Mouse (Mus musculus) limb, embryonic 13.5 days (tissue): Measurements from ENCODE around the gene Fbxl14. TPM values are rescaled to one million over a fixed set of nuclear protein-coding genes. Genes with fewer than 3 reads are reported as not detected.
A peak's percentile ranks its signal among the peaks of the same experiment; 100 is the strongest.
"Not testable (repeated sequence)": the region's sequence is repeated elsewhere in the genome, so short reads cannot be mapped to it uniquely, and the experiment has no call there.

Source experiments
- ATAC-seq: fragments of 200-750 bp; cut with Nextera tagmentation; 2 replicates; pipeline ENCODE4 v1.8.0; 2017; ENCODE audit warnings: low read depth, moderate number of reproducible peaks, moderate TSS enrichment; ENCODE audit not compliant: low FRiP score
- H3K27ac ChIP-seq: fragments of 300-500 bp; sonication (generic); 2 replicates; pipeline ENCODE4 v1.5.1; 2015; ENCODE audit warnings: inconsistent platforms, mild to moderate bottlenecking, moderate library complexity
- H3K27me3 ChIP-seq: fragments of 300-500 bp; sonication (generic); 2 replicates; pipeline ENCODE4 v1.6.1; 2015; ENCODE audit warnings: mild to moderate bottlenecking, inconsistent platforms
- H3K36me3 ChIP-seq: fragments of 300-500 bp; sonication (generic); 2 replicates; pipeline ENCODE4 v1.6.1; 2015; ENCODE audit warnings: inconsistent platforms, mild to moderate bottlenecking, moderate library complexity
- H3K4me1 ChIP-seq: fragments of 300-500 bp; sonication (generic); 2 replicates; pipeline ENCODE4 v1.6.1; 2015; ENCODE audit warnings: inconsistent platforms
- H3K4me2 ChIP-seq: fragments of 300-500 bp; sonication (generic); replicated peaks from 2 replicates; pipeline ENCODE4 v1.6.1; 2015; ENCODE audit warnings: inconsistent platforms, mild to moderate bottlenecking, moderate library complexity
- H3K4me3 ChIP-seq: fragments of 300-500 bp; sonication (generic); 2 replicates; pipeline ENCODE4 v1.5.1; 2015; ENCODE audit warnings: moderate library complexity, mild to moderate bottlenecking, inconsistent platforms
- H3K9ac ChIP-seq: fragments of 300-500 bp; sonication (generic); 2 replicates; pipeline ENCODE4 v1.6.1; 2015; ENCODE audit warnings: mild to moderate bottlenecking, inconsistent platforms
- H3K9me3 ChIP-seq: fragments of 300-500 bp; sonication (generic); 2 replicates; pipeline ENCODE4 v1.6.1; 2016; ENCODE audit warnings: inconsistent platforms
- WGBS: fragments of 180-500 bp; shearing (Covaris S2); methylation state at CpG from one replicate; pipeline ENCODE4 v1.1.7; 2015; 5-methylcytosine and 5-hydroxymethylcytosine counted together
- polyA plus RNA-seq: library from polyadenylated mRNA; unstranded; fragments of >200 nt; fragmentation: Nextera tagmentation; extraction: Ambion mirVana; gene quantifications from 2 replicates; pipeline ENCODE4 v1.2.1, GENCODE M21; 2015

Gene Fbxl14
- 2.9 and 4.1 TPM in 2 replicates for polyA plus RNA-seq

DNA sequence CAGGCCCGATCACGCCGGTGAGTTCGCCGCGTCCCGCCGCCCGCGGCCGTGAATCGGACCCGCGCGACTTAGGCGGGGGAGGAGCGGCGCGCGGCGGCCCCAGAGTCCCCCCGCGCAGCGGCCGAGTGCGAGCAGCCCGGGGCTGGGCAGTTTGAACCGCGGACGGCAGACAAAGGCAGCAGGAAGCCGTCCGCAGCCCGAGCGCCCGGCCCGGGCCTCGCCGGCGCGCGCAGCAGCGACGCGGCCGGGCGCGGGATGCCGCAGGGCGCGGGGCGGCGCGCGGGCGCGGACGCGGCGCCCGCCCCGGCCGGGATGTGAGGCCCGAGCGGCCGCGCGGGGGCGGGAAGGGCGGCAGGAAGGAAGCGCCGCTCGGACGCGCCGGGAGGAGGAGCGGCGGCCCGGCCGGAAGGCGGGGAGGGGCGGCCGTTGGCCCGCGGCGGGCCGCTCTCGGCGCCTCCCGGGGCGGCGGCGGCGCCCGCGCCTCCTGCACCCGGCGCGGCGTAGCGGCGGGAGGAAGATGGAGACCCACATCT, at the start of gene Fbxl14:
TSS of gene Fbxl14 (plus strand) at position 326 of the 533 bp plus-strand sequence.
- under 1% methylated on average over 66 of the region's 101 CpGs for WGBS
- Histone ChIP-seq H3K9ac (peak within 1 kb of the TSS; percentile 86), H3K36me3 (peaks cover 7% of the 10 kb centered on the region; the same call in 1 of the 2 replicates), H3K4me3 (peak within 1 kb of the TSS; percentile 80), H3K4me1 (peaks cover 58% of the 10 kb centered on the region), H3K27ac (peak within 1 kb of the TSS; percentile 97), H3K27me3 (no peaks in the 10 kb centered on the region), H3K9me3 (no peaks in the 10 kb centered on the region), H3K4me2 (peak within 1 kb of the TSS; percentile 100)
- ATAC-seq, result peak; percentile 85

GRCm38 (mm10) chr6:119430508-119430907, 49.0 kb upstream of the Fbxl14 start:
- 55% methylated on average over 2 of the region's 2 CpGs for WGBS
- Histone ChIP-seq H3K9me3 (no peaks in the 10 kb centered on the region), H3K4me3 (no peak overlapping the region), H3K27me3 (no peaks in the 10 kb centered on the region), H3K4me1 (no peaks in the 10 kb centered on the region), H3K36me3 (peaks cover 32% of the 10 kb centered on the region), H3K9ac (no peak overlapping the region), H3K27ac (no peak overlapping the region), H3K4me2 (no peak overlapping the region)
- ATAC-seq, result no peak

DNA sequence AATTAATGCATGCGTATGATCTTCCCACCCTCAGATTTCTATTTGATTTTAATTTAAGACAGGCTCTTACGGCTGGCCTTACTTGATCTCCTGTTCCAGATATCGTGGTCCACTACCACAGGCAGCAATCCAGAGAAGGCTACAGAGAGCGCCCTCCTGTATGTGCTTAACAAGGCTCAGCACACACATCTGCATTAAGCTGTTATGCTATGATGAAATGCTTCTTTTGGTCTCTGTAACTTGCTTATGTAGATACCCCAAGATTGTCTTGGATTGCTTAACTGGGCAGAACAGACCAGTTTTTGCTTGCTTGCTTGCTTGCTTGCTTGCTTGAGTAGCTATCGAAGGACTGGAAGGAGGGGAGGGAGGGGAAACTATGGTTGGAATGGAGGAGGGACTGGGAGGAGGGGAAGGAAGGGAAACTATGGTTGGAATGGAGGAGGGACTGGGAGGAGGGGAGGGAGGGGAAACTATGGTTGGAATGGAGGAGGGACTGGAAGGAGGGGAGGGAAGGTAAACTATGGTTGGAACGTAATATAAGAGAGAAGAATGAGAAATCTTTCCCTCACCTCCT, 47.6 kb upstream of the Fbxl14 start:
- ATAC-seq, result no peak
- H3K9me3 ChIP-seq, result no peaks in the 10 kb centered on the region
- WGBS, result 85% methylated on average over 6 of the region's 6 CpGs
- no peak overlapping the region for H3K4me2 ChIP-seq
- H3K27ac ChIP-seq, result no peak overlapping the region
- H3K4me3 ChIP-seq, result no peak overlapping the region
- H3K36me3 ChIP-seq, result peaks cover 30% of the 10 kb centered on the region
- no peaks in the 10 kb centered on the region for H3K27me3 ChIP-seq
- no peaks in the 10 kb centered on the region for H3K4me1 ChIP-seq
- H3K9ac ChIP-seq, result no peak overlapping the region

- Histone ChIP-seq H3K9me3 (no peaks in the 10 kb centered on the region), H3K9ac (no peak overlapping the region)
- 79% methylated on average over 4 of the region's 4 CpGs for WGBS
Measured at GRCm38 (mm10) chr6:119434394-119434793, 45.1 kb upstream of the Fbxl14 start.

DNA sequence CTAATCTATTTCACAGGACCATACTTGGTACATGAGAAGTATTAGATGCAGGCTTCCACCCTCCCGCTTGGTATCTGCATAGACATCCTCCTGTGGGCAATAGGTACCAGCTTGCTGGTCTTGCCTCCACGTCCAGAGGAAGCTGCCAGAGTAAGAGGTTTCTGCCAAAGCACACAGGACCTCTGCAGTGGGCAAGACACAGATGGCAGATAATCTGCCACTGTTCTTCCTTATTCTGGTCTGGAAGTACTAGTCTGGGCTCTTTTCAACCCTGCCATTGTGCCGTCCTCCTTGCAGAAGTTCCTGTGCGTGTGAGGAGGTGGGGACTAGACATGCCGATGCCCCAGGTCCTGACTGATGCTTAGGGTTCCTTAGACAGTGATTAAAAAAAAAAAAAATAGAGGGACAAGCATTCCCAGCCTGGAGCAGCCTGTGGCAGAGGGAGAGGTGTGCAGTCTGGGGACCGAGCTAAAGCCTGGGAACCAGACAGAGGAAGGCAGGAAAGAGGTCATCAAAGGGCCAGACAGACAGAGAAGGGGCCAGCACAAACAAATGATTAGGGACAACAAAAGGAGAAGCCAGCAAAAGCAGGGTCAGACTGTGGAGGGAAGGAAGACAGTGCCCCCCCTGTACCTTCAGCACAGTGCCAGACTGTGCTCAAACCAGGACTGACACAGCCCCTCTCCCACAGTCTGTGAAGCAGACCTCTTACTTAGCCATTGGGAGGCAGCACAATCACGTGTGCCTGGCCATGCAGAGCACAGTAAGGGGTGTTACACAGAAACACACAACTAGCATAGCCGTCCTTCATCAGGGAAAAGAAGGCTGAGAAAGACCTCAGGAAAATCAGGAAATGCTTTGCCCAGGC, 41.3 kb upstream of the Fbxl14 start:
- 63% methylated on average over 8 of the region's 8 CpGs for WGBS
- Histone ChIP-seq H3K27me3 (no peaks in the 10 kb centered on the region), H3K4me2 (no peak overlapping the region), H3K4me1 (peaks cover 8% of the 10 kb centered on the region), H3K9ac (no peak overlapping the region), H3K4me3 (no peak overlapping the region), H3K36me3 (peaks cover 11% of the 10 kb centered on the region), H3K27ac (no peak overlapping the region), H3K9me3 (no peaks in the 10 kb centered on the region)
- ATAC-seq, result no peak

More at GRCm38 (mm10) chr6:119434394-119434793, 45.1 kb upstream of the Fbxl14 start:
- Histone ChIP-seq H3K27ac (no peak overlapping the region), H3K4me1 (no peaks in the 10 kb centered on the region), H3K4me3 (no peak overlapping the region), H3K36me3 (peaks cover 22% of the 10 kb centered on the region), H3K4me2 (no peak overlapping the region), H3K27me3 (no peaks in the 10 kb centered on the region)
- ATAC-seq, result no peak

- not testable (repeated sequence) for H3K36me3 ChIP-seq, H3K4me3 ChIP-seq, H3K9ac ChIP-seq, H3K4me2 ChIP-seq, ATAC-seq, H3K9me3 ChIP-seq, H3K27ac ChIP-seq, H3K27me3 ChIP-seq
- WGBS, result 87% methylated on average over 5 of the region's 5 CpGs
- peaks cover 12% of the 10 kb centered on the region for H3K4me1 ChIP-seq
Measured at GRCm38 (mm10) chr6:119442729-119443128, 36.7 kb upstream of the Fbxl14 start.

- no peaks in the 10 kb centered on the region for H3K9me3 ChIP-seq
- H3K9ac ChIP-seq, result no peak overlapping the region
- H3K36me3 ChIP-seq, result no peaks in the 10 kb centered on the region; the same call in 1 of the 2 replicates
- 0 out of 2 replicates have a peak overlapping the region, but pooled peaks have one; percentile 9 for H3K4me2 ChIP-seq
- H3K27ac ChIP-seq, result no peak overlapping the region
- H3K27me3 ChIP-seq, result 0 out of 2 replicates have a peak, but pooled peaks cover 3% of the 10 kb centered on the region
- H3K4me3 ChIP-seq, result no peak overlapping the region
- ATAC-seq, result 0 out of 2 replicates have a peak, but pooled peaks have one; percentile 49
- WGBS, result 53% methylated on average over 12 of the region's 12 CpGs
- H3K4me1 ChIP-seq, result peaks cover 21% of the 10 kb centered on the region
Measured at GRCm38 (mm10) chr6:119443742-119444645, 35.5 kb upstream of the Fbxl14 start.

DNA sequence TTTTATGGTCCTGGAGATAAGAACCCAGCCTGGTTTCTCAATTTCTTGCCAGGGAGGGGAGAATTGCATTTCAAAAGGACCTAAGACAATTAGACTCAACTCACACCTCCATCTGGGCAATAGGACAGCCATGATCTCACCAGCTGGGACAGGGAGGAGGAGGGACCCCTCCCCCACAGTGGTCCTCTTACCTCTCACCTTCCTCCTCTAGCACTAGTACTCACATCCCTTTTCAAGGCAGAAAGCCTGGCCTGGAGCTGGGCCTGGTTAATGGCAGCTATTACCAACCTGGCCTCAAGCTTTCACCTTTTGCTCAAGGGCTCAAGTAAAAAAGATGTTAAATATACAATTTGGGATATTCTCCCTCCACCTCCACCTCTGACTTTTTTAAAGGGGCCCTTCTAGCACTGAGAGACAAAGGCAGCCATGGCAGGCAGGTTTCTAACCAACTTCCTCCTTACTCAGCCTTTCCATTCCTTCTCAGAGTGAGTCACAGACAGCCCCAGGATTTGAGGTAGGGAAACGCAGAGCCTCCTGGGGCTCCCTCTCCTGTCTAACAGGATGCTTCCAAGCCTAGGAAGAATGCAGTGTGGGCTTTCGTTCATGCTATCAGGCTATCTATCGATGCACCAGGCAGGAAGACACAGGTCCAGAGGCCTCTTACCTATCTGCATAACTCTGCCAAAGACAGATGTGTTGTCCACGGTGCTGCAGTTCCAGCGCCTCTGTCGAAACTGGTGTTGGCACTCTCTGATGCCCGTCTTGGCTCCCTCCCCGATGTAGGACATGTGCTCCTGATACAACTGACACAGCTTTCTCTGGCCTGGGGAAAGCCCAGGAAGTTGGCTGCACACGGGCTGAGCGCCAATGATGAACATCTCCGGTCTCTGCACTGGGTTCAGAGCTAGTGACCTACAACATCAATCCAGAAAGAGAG, 33.5 kb upstream of the Fbxl14 start:
- ATAC-seq, result no peak
- Histone ChIP-seq H3K36me3 (no peaks in the 10 kb centered on the region), H3K27ac (no peak overlapping the region), H3K4me2 (no peak overlapping the region), H3K9ac (no peak overlapping the region), H3K4me1 (peaks cover 26% of the 10 kb centered on the region), H3K4me3 (no peak overlapping the region), H3K9me3 (no peaks in the 10 kb centered on the region), H3K27me3 (peaks cover 18% of the 10 kb centered on the region)
- WGBS, result 59% methylated on average over 11 of the region's 11 CpGs

DNA sequence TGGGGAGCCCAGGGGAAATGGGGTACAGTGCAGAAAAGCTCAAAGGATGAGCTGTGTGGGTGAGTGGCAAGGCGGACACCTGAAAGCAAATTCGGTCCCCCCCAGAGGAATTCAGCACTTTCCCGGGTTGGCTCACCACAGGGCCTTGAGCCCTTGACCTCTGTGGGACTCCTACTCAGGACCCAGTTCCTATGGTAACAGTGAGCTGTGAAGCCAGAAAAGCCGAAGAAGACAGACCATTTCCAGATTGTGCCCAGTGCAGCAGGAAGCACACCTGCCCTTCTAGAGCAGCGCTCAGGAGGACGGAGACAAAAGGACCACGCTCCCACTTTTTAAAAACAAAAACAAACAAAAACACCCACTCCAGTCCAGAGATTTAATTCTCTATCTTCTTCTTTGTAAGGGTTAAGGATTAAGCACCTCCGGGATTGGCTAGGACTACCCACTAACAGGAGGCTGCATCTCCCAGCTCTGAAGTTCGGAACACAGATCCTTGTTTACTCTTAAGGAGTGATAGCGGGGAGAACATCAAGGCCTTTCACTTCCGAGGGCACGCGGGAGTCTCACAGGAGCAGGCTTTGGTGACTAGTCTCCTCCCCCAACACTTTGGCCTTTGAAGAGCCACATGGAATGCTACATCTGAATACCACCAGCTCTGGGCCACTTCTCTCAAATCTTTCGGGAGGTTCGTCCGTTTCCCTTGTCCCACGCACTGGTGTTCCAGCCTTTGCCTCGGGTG, 31.0 kb upstream of the Fbxl14 start:
- H3K4me1 ChIP-seq, result peaks cover 39% of the 10 kb centered on the region
- H3K9me3 ChIP-seq, result no peaks in the 10 kb centered on the region
- H3K27ac ChIP-seq, result no peak overlapping the region
- H3K27me3 ChIP-seq, result peaks cover 19% of the 10 kb centered on the region
- H3K4me3 ChIP-seq, result peak overlapping the region; percentile 40
- H3K36me3 ChIP-seq, result no peaks in the 10 kb centered on the region
- H3K9ac ChIP-seq, result peak overlapping the region; percentile 55
- 11% methylated on average over 18 of the region's 18 CpGs for WGBS
- peak overlapping the region; percentile 67 for H3K4me2 ChIP-seq
- ATAC-seq, result peak; percentile 9; the same call in 1 of the 2 replicates

- H3K27ac ChIP-seq, result no peak overlapping the region
- H3K4me1 ChIP-seq, result peaks cover 37% of the 10 kb centered on the region
- H3K9ac ChIP-seq, result peak overlapping the region; percentile 55
- no peaks in the 10 kb centered on the region for H3K9me3 ChIP-seq
- peak overlapping the region; percentile 40 for H3K4me3 ChIP-seq
- peak overlapping the region; percentile 67 for H3K4me2 ChIP-seq
- H3K36me3 ChIP-seq, result no peaks in the 10 kb centered on the region
- ATAC-seq, result peak; percentile 53
- H3K27me3 ChIP-seq, result peaks cover 19% of the 10 kb centered on the region
- WGBS, result 4% methylated on average over 14 of the region's 23 CpGs
Measured at GRCm38 (mm10) chr6:119449060-119449499, 30.4 kb upstream of the Fbxl14 start.
